Mouse (Mus musculus) ovary, postnatal 36 days (tissue): Measurements from ENCODE around the gene Ggt7.
"Not testable (repeated sequence)": the region's sequence is repeated elsewhere in the genome, so short reads cannot be mapped to it uniquely, and the experiment has no call there.

Experiments used
- DNase-seq: peaks from one replicate; pipeline ENCODE4 v3.0.0; 2022; ENCODE audit warnings: low spot score, mixed read lengths

Ggt7 gene

GRCm38 (mm10) chr2:155517455-155518423, at the start of gene Ggt7, which contains the start of gene Acss2:
Gene Ggt7, minus strand, starts transcription at chr2:155518237.
Gene Acss2, plus strand, starts transcription at chr2:155517948.
- DNase-seq, result peak; percentile 98

- DNase-seq, result no peak
These were observed 49.7 kb upstream of the Ggt7 start for GRCm38 (mm10) chr2:155567751-155568150.

- no peak for DNase-seq
These were observed 44.9 kb upstream of the Ggt7 start for GRCm38 (mm10) chr2:155562934-155563333.

GRCm38 (mm10) chr2:155562209-155562608, 44.2 kb upstream of the Ggt7 start:
- DNase-seq, result no peak

GRCm38 (mm10) chr2:155554426-155554985, 36.5 kb upstream of the Ggt7 start:
- DNase-seq, result no peak

- no peak for DNase-seq
These were observed 34.9 kb upstream of the Ggt7 start for GRCm38 (mm10) chr2:155552949-155553354.

- DNase-seq, result no peak
These were observed 34.3 kb upstream of the Ggt7 start for GRCm38 (mm10) chr2:155552336-155552735.

GRCm38 (mm10) chr2:155546955-155547354, 28.9 kb upstream of the Ggt7 start:
- DNase-seq, result no peak

- DNase-seq, result peak; percentile 10
These were observed 22.9 kb upstream of the Ggt7 start for GRCm38 (mm10) chr2:155540822-155541458.

GRCm38 (mm10) chr2:155539696-155540095, 21.7 kb upstream of the Ggt7 start:
- DNase-seq, result no peak

- DNase-seq, result not testable (repeated sequence)
These were observed 20.5 kb upstream of the Ggt7 start for GRCm38 (mm10) chr2:155538463-155539057.

GRCm38 (mm10) chr2:155537761-155538462, 19.9 kb upstream of the Ggt7 start:
- no peak for DNase-seq

- DNase-seq, result no peak
These were observed 18.3 kb upstream of the Ggt7 start for GRCm38 (mm10) chr2:155536292-155536691.

GRCm38 (mm10) chr2:155527367-155527766, 9.3 kb upstream of the Ggt7 start:
- no peak for DNase-seq

- no peak for DNase-seq
These were observed 6.3 kb upstream of the Ggt7 start for GRCm38 (mm10) chr2:155524378-155524777.

GRCm38 (mm10) chr2:155523706-155524105, 5.7 kb upstream of the Ggt7 start:
- no peak for DNase-seq

GRCm38 (mm10) chr2:155518531-155519270, 664 bp upstream of the Ggt7 start:
- no peak for DNase-seq

GRCm38 (mm10) chr2:155515941-155516340, 2.1 kb downstream of the Ggt7 start:
- DNase-seq, result peak; percentile 48

- peak; percentile 75 for DNase-seq
These were observed 3.4 kb downstream of the Ggt7 start for GRCm38 (mm10) chr2:155514666-155515065.

- no peak for DNase-seq
These were observed 4.5 kb downstream of the Ggt7 start for GRCm38 (mm10) chr2:155513543-155513942.

- peak; percentile 42 for DNase-seq
These were observed 5.6 kb downstream of the Ggt7 start for GRCm38 (mm10) chr2:155512479-155512878.
